Mouse (Mus musculus) heart, embryonic 14.5 days (tissue): Measurements from ENCODE around the gene Dars2. TPM values are rescaled to one million over a fixed set of nuclear protein-coding genes. Genes with fewer than 3 reads are reported as not detected.

Experiments
- ATAC-seq: fragments of 200-750 bp; cut with Nextera tagmentation; 2 replicates; pipeline ENCODE4 v1.8.0; 2017; ENCODE audit warnings: low read depth, moderate TSS enrichment; ENCODE audit not compliant: insufficient number of reproducible peaks, insufficient read depth, low FRiP score
- H3K27ac ChIP-seq, 2 experiments: fragments of 200-500 bp in 1 of 2; fragments of 300-500 bp in 1 of 2; sonication (generic) in 1 of 2; replicated peaks in 1 of 2; 2 replicates each; pipeline ENCODE4 v1.5.1; 2012 to 2014; ENCODE audit warnings: low read depth in 2 of 2, low read length in 2 of 2, control low read depth in 1 of 2, mild to moderate bottlenecking in 1 of 2, mixed read lengths in 1 of 2; ENCODE audit not compliant: control insufficient read depth in 1 of 2, insufficient read depth in 1 of 2
- H3K27me3 ChIP-seq: fragments of 300-500 bp; sonication (generic); 2 replicates; pipeline ENCODE4 v1.6.1; 2014; ENCODE audit warnings: mild to moderate bottlenecking, low read length, control low read depth; ENCODE audit not compliant: control insufficient read depth, insufficient read depth
- H3K36me3 ChIP-seq: fragments of 300-500 bp; sonication (generic); 2 replicates; pipeline ENCODE4 v1.6.1; 2014; ENCODE audit warnings: mild to moderate bottlenecking, control low read depth, low read length, mixed read lengths; ENCODE audit not compliant: control insufficient read depth, insufficient read depth
- H3K4me1 ChIP-seq, 2 experiments: fragments of 200-500 bp in 1 of 2; fragments of 300-500 bp in 1 of 2; sonication (generic) in 1 of 2; 2 replicates each; pipeline ENCODE4 v1.6.1; 2012 to 2014; ENCODE audit warnings: low read length in 2 of 2, control low read depth in 1 of 2, mixed read lengths in 1 of 2; ENCODE audit not compliant: control insufficient read depth in 2 of 2, insufficient read depth in 2 of 2
- H3K4me2 ChIP-seq: fragments of 300-500 bp; sonication (generic); 2 replicates; pipeline ENCODE4 v1.6.1; 2014; ENCODE audit warnings: mild to moderate bottlenecking, low read length
- H3K4me3 ChIP-seq, 2 experiments: fragments of 200-500 bp in 1 of 2; fragments of 300-500 bp in 1 of 2; sonication (generic) in 1 of 2; 2 replicates each; pipeline ENCODE4 v1.5.1; 2012 to 2014; ENCODE audit warnings: low read length in 2 of 2, mild to moderate bottlenecking in 2 of 2, control low read depth in 1 of 2, low read depth in 1 of 2, moderate library complexity in 1 of 2; ENCODE audit not compliant: control insufficient read depth in 1 of 2, insufficient read depth in 1 of 2
- H3K9ac ChIP-seq: fragments of 300-500 bp; sonication (generic); 2 replicates; pipeline ENCODE4 v1.6.1; 2014; ENCODE audit warnings: mild to moderate bottlenecking, low read length
- H3K9me3 ChIP-seq: fragments of 300-500 bp; sonication (generic); 2 replicates; pipeline ENCODE4 v1.6.1; 2016; ENCODE audit warnings: low read length, control low read depth; ENCODE audit not compliant: control insufficient read depth
- WGBS: fragments of 180-500 bp; shearing (Covaris S2); extraction: QIAGEN DNeasy Blood & Tissue Kit; methylation state at CpG from one replicate; pipeline ENCODE4 v1.1.7; 2014; 5-methylcytosine and 5-hydroxymethylcytosine counted together
- polyA plus RNA-seq: library from polyadenylated mRNA; unstranded; fragments of >200 nt; fragmentation: Nextera tagmentation; extraction: Ambion mirVana; gene quantifications from 2 replicates; pipeline ENCODE4 v1.2.1, GENCODE M21; 2014

Gene Dars2
- 27.4 and 34.0 TPM in 2 replicates for polyA plus RNA-seq

GRCm38 (mm10) chr1:161070352-161071271 lies at the start of gene Dars2, which contains the start of gene Cenpl:
Gene Dars2 (minus strand): TSS chr1:161070658.
Gene Cenpl (plus strand): TSS chr1:161070713.
- Histone ChIP-seq H3K9me3 (no peaks in the 10 kb centered on the region), H3K27me3 (no peaks in the 10 kb centered on the region), H3K9ac (peak within 1 kb of the TSS; percentile 90), H3K4me2 (peak within 1 kb of the TSS; percentile 96), H3K4me3 (peak within 1 kb of the TSS; percentile 86 to 87), H3K36me3 (peaks cover 7% of the 10 kb centered on the region), H3K4me1 (peaks cover 7 to 24% of the 10 kb centered on the region in 2 experiments), H3K27ac (peak within 1 kb of the TSS; percentile 53 to 66)
- peak; percentile 94 for ATAC-seq
- under 1% methylated on average over 57 of the region's 57 CpGs for WGBS

GRCm38 (mm10) chr1:161114591-161114990 lies 44.1 kb upstream of the Dars2 start:
- H3K4me3 ChIP-seq, result no peak overlapping the region
- no peaks in the 10 kb centered on the region for H3K9me3 ChIP-seq
- H3K9ac ChIP-seq, result no peak overlapping the region
- 0 out of 4 replicates have a peak, but pooled peaks cover 0 to 3% of the 10 kb centered on the region in 2 experiments for H3K4me1 ChIP-seq
- no peak for ATAC-seq
- no peaks in the 10 kb centered on the region for H3K27me3 ChIP-seq
- peaks cover 3% of the 10 kb centered on the region for H3K36me3 ChIP-seq
- H3K27ac ChIP-seq, result no peak overlapping the region
- no peak overlapping the region for H3K4me2 ChIP-seq

- Histone ChIP-seq H3K36me3 (peaks cover 47% of the 10 kb centered on the region), H3K9ac (no peak overlapping the region), H3K27ac (no peak overlapping the region), H3K4me3 (no peak overlapping the region), H3K4me1 (0 out of 4 replicates have a peak, but pooled peaks cover 0 to 1% of the 10 kb centered on the region in 2 experiments), H3K9me3 (no peaks in the 10 kb centered on the region), H3K27me3 (no peaks in the 10 kb centered on the region), H3K4me2 (no peak overlapping the region)
- WGBS, result 85% methylated on average over 8 of the region's 8 CpGs
- ATAC-seq, result no peak
Observed at GRCm38 (mm10) chr1:161109216-161109615, 38.8 kb upstream of the Dars2 start.

GRCm38 (mm10) chr1:161103842-161104241 lies 33.4 kb upstream of the Dars2 start:
- Histone ChIP-seq H3K9ac (no peak overlapping the region), H3K27ac (no peak overlapping the region), H3K4me2 (no peak overlapping the region), H3K4me3 (no peak overlapping the region), H3K9me3 (no peaks in the 10 kb centered on the region), H3K27me3 (no peaks in the 10 kb centered on the region), H3K36me3 (peaks cover 80% of the 10 kb centered on the region), H3K4me1 (no peaks in the 10 kb centered on the region)
- no peak for ATAC-seq
- 78% methylated on average over 1 of the region's 1 CpGs for WGBS

GRCm38 (mm10) chr1:161099721-161100405 lies 29.4 kb upstream of the Dars2 start:
- Histone ChIP-seq H3K4me1 (no peaks in the 10 kb centered on the region), H3K4me2 (no peak overlapping the region), H3K27ac (no peak overlapping the region), H3K4me3 (no peak overlapping the region), H3K9ac (no peak overlapping the region), H3K27me3 (no peaks in the 10 kb centered on the region), H3K36me3 (peaks cover 82% of the 10 kb centered on the region), H3K9me3 (no peaks in the 10 kb centered on the region)
- WGBS, result 94% methylated on average over 4 of the region's 4 CpGs
- ATAC-seq, result no peak

- H3K4me3 ChIP-seq, result no peak overlapping the region
- peaks cover 59% of the 10 kb centered on the region for H3K36me3 ChIP-seq
- no peaks in the 10 kb centered on the region for H3K27me3 ChIP-seq
- H3K9me3 ChIP-seq, result no peaks in the 10 kb centered on the region
- H3K4me1 ChIP-seq, result peaks cover 5 to 15% of the 10 kb centered on the region in 2 experiments
- no peak overlapping the region for H3K27ac ChIP-seq
- WGBS, result 93% methylated on average over 3 of the region's 3 CpGs
- no peak overlapping the region for H3K9ac ChIP-seq
- ATAC-seq, result no peak
- H3K4me2 ChIP-seq, result no peak overlapping the region
Observed at GRCm38 (mm10) chr1:161077243-161077642, 6.8 kb upstream of the Dars2 start.

GRCm38 (mm10) chr1:161076238-161076637 lies 5.8 kb upstream of the Dars2 start:
- Histone ChIP-seq H3K9ac (no peak overlapping the region), H3K27me3 (no peaks in the 10 kb centered on the region), H3K27ac (no peak overlapping the region), H3K36me3 (peaks cover 52% of the 10 kb centered on the region), H3K4me2 (no peak overlapping the region), H3K4me3 (no peak overlapping the region), H3K9me3 (no peaks in the 10 kb centered on the region), H3K4me1 (peaks cover 7 to 20% of the 10 kb centered on the region in 2 experiments)
- ATAC-seq, result no peak
- 88% methylated on average over 6 of the region's 6 CpGs for WGBS
